Mouse (Mus musculus): ENCODE results near the gene Ociad2.
"Not testable (repeated sequence)": the region's sequence is repeated elsewhere in the genome, so short reads cannot be mapped to it uniquely, and the experiment has no call there.

Gene Ociad2

GRCm38 (mm10) chr5:73351796-73352195 is 11.0 kb upstream of the Ociad2 start:
- no peak for DNase-seq

DNA sequence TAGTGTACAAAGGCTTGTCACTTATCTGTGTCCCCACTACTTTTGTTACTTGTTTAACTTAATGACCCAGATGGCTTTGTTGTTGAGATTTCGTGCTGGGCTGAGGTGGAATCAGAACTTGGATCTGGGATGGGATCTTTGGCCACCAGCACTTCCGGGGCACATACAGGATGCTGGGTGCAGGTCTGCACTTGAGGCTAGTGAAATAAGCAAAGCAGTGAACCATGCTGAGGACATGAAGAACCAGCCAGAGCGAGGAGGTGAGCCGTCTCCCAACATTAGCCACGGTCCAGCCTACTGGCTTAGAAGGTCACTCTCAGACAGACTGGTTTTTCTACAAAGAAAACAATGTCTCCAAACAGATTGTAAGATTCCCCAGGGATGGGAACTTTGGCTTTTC is 8.7 kb upstream of the Ociad2 start:
- DNase-seq, result no peak

DNA sequence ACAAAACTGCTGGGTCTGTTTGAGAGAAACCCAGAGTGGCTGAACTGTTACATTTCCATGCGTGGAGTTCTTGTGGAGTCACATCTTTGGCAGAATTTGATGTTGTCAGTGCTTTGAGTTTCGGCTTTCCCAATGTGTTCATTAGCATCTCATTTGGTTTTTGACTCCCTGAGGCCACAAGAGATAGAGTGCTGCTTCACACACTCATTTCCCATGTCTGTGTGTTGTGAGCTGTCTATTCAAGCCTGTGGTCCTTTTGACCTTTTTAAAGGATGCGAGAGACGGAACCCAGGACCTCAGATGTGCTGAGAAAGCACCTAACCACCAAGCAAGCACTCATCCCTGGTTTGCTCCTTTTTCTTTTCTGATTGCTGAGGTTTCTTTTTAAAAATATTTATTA is 4.4 kb upstream of the Ociad2 start:
- no peak for DNase-seq

DNA sequence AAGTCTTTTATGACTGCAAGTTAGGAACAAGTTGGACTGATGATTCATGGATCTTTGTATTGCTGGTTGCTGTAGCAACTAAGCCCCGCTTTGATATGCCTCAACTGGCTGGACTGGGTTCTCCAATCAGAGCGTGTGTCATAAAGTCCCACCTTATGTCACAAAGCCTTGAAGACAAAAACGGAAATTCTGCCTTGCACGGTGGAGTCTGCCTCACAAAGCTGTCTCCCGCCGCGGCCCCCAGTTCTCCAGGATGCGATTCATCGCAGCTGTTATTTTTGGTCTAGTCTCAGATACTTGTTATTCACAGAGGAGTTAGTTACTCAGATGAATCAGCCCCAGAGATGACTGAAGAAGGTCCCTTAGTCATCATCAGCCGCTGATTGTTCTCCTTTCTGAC is 3.5 kb upstream of the Ociad2 start:
- peak; percentile 90 for DNase-seq

DNA sequence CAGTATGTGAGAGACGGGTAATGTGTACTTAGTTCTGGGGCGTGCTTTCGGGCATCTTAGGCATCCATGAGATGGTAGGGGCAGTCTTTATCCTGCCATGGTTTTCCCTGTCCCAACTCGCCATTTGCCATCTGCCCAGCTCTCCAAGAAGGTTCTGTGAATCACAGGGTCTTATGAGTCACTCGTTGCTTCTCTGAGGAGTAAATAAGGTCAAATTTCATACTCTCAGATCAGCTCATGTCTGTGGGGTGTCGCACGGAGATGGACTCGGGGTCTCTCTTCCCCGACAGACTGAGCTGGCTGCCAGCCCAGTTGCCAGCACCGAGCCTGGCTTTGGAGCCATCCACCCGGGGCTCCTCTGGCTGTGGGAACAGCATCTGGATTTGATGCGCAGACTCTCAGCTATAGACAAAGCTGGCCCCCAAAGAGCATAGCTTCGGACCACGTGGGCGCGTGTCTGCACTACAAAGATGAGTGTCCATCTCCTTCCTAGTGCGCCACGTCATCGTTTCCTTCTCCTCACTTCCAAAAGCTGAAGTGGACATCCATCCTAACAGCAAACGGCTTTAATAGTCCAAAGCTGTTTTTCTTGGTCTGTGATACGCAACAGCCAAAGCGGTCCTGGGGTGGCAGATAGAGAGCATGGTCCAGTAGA is 2.0 kb upstream of the Ociad2 start:
- no peak for DNase-seq

- no peak for DNase-seq
These were observed 777 bp downstream of the Ociad2 start for GRCm38 (mm10) chr5:73339779-73340722.

DNA sequence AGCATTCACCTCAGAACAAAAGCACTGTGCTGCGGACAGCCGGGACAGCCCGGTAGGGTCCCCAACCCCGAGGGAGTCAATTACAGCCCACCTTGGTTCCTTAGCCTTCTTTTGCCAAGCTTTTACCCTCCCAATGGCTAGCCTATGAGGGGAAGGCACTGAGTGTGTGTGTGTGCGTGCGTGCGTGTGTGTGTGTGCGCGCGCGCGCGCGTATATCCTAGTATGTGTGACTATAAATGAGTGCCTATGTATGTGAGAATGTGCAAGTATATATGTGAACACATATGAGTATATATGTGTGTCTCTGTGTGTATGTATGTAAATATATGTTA is 2.0 kb downstream of the Ociad2 start:
- DNase-seq, result no peak

DNA sequence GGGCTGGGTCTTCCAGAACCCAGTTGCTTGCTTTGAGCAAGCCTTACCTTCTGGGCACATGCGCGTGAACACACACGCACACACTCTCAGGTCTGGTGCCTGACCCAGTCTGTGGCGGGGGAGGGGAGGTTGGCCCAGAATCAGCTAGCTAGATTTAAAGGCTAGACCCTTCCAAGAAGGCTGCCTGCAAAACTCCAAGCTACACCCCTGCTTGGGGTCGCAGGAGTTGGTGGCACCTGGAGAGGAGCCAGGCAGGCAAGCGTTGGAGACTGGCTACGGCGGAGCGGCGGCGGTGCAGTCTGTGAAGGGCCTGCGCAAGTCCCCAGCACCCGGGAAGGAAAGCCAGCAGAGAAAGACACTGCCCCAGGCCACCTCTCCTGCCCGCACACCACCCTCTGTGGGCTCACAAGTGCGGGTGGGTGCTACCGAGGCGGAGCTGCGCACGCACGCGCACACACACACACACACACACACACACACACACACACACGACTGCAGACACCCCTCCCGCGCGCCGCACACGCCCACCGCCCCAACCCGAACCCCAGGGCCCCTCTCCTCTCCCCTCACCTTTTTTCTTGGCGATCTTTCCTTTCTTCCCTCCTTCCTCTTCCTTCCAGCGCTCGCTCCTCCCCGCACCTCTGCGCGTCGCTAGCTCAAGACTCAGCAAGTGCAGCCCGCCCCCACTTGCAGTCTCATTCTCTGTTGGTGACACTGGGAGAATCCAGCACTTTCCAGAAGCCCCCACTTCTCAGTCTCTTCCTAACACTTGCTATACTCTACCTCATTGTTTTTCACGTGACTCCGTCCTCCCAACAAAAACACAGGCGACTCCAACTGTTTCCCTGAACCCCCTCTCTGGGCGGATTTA is 2.6 kb downstream of the Ociad2 start:
- peak; percentile 56 for DNase-seq

GRCm38 (mm10) chr5:73336448-73336847 is 4.4 kb downstream of the Ociad2 start:
- DNase-seq, result no peak

- no peak for DNase-seq
These were observed 9.8 kb downstream of the Ociad2 start for GRCm38 (mm10) chr5:73331002-73331401.

DNA sequence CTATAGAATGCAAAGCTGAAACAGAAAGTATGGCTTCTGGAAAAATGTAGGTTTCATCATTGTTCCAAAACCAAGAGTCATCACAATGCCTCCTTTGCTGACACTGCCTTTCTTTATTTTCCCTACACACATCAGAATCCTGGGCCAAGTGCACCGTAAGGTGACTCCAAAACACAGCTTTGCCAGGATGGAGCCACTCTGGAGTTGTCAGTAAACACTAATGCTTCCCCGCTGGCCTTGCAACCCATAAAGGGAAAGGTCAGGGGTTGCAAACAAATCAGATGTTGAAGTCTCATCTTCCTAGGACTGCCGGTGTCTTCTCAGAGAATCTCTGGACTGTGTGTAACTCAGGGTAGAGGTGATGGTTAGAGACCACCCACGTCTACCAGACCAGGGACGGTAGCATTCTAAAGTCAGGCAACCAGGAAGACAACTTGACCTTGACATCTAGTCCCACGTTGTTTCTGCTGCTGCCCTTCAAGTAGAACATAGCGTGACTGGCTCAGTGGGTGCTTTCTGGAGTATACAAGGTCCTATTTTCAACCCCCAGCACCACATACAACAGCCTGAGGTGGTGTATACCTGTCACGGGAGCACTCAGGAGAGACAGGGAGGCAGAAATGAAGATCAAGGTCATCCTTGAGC is 16.2 kb downstream of the Ociad2 start:
- DNase-seq, result no peak

DNA sequence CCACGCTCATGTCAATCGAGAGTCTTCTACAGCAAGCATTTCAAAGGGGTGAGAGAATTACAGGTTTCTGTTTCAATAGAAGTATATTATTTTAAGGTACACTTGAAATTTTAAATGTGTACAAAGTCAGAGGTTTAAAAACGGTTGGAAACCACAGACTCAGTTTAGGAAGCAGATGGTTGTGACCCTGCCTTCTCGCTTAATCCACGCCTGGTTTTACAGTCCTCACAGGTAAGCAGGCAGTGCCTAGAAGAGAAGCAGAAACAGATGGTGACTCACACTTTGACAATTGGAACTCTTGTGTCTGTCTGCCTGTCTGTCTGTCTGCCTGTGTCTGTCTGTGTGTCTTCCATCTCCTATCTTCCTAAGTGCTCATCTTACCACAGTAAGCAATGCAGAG is 17.2 kb downstream of the Ociad2 start:
- no peak for DNase-seq

DNA sequence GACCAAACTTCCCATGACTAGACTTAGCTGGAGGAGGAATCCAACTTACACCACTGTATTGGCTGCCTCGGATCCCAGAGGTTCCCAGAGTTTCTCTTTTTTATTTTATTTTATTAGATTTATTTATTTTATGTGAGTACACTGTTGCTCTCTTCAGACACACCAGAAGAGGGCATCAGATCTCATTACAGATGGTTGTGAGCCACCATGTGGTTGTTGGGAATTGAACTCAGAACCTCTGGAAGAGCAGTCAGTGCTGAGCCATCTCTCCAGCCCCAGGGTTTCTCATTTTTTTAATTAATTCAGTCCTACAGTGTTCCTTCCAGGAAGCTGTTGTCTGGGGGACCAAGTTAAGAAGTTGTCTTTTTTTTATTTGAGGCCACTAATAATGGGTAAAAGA is 18.1 kb downstream of the Ociad2 start:
- DNase-seq, result not testable (repeated sequence)

DNA sequence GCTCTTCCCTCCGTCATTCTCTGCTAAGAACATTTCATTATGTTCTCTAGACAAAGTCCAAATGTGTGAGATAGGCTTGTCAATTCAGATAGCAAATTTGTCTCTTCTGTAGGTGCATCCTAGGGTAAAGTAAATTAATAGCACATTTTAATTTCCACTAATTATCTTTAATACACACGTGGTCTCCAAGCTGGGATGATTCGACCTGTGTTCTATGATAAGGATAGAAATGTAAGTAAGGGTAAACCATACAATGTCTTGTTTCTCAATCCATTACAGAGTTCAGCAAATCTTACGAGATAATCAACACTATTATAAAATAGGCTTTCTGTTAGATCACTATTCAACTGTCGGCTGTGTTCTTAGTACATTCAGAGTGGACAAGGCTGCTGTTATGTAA is 21.5 kb downstream of the Ociad2 start:
- DNase-seq, result no peak

DNA sequence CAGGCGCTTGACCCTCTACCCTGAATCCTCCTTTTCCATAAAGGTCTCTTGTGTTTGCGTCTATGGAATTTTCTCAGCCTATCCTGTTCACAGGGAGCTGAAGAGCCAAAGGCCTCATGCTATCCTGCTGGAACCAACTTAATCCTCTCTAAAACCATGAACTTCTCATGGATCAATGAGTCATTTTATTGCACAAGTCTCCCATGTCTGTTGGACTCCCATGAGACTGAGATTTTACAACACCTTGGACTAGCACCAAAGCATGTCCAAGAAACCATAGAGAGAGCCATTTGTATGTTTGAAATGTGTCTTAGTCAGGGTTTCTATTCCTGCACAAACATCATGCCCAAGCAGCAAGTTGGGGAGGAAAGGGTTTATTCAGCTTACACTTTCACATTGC is 26.2 kb downstream of the Ociad2 start:
- DNase-seq, result no peak

GRCm38 (mm10) chr5:73313591-73313990 is 27.2 kb downstream of the Ociad2 start:
- DNase-seq, result no peak

DNA sequence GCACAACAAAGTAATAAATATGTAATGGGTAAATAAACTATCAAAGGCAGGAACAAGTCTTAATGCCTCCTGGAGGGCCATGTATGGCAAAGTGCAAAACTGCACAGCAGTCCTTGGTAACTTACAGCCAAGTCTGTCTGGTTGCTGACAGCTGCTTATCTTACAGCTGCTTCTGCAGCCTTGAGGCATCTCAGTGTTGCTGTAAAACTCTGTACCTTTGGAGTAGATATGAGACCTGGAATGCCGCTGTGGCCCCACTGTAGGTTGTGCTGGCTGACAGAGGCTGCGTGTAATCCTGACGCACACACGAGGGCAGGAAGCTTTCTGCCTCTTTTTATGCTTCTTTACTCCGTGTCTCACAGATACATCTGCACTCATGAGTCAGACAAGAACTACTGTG is 29.4 kb downstream of the Ociad2 start:
- no peak for DNase-seq

- DNase-seq, result no peak
These were observed 30.4 kb downstream of the Ociad2 start for GRCm38 (mm10) chr5:73310401-73310800.

DNA sequence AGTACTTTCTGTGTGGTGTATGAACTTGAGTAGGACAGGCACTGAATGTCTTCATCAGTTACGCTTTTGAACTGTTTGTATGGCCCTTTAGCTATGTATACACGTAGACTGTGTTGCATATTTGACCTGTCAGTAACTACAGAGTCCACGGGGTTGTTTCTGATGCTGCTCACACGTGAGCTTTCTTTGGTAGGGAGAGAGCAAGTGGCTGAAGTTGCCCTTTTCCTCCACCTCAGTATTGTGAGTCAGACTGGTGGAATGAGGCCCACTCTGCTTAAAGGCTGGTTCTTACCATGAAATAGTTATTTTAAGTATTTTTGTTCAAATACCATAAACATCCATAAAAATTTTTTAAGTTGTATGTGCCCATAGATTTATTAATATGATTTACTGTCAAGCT is 31.3 kb downstream of the Ociad2 start:
- DNase-seq, result no peak

DNA sequence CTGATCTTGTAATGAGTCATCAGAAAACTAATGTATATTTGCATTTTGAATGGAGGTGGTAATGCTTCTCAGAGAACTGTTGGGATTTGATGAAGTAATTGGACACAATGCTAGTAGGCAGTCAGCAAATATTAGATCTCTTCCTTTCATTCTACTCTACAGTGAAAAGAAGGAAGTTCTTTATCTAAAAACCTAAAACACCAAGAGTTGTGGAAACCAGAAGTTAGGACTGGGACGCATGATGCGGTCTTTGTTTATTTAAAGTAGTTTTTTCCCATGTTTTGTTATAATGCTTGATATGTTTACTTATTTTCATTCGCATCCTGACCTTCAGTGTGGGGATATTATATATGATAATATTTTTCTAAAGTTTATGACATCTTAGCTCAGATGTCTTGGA is 33.5 kb downstream of the Ociad2 start:
- DNase-seq, result no peak

- DNase-seq, result no peak
These were observed 34.3 kb downstream of the Ociad2 start for GRCm38 (mm10) chr5:73306486-73306885.

- DNase-seq, result no peak
These were observed 36.3 kb downstream of the Ociad2 start for GRCm38 (mm10) chr5:73304507-73304906.
